Mouse (Mus musculus) hindbrain, postnatal 0 days (tissue): ENCODE results near the gene Olfr378. TPM values are rescaled to one million over a fixed set of nuclear protein-coding genes. Genes with fewer than 3 reads are reported as not detected.

Source experiments
- ATAC-seq: fragments of 200-750 bp; cut with Nextera tagmentation; 2 replicates; pipeline ENCODE4 v1.8.0; 2017; ENCODE audit warnings: mild to moderate bottlenecking, moderate TSS enrichment, moderate library complexity
- DNase-seq: peaks from one replicate; pipeline ENCODE4 v3.0.0-alpha.2; 2015; ENCODE audit warnings: low spot score
- H3K27ac ChIP-seq: fragments of 300-500 bp; sonication (generic); 2 replicates; pipeline ENCODE4 v1.5.1; 2014; ENCODE audit warnings: mild to moderate bottlenecking
- H3K27me3 ChIP-seq: fragments of 300-500 bp; sonication (generic); 2 replicates; pipeline ENCODE4 v1.6.1; 2014; ENCODE audit warnings: low read length, mixed read lengths; ENCODE audit not compliant: insufficient read depth
- H3K36me3 ChIP-seq: fragments of 300-500 bp; sonication (generic); 2 replicates; pipeline ENCODE4 v1.6.1; 2014; ENCODE audit warnings: low read length, mixed read lengths; ENCODE audit not compliant: insufficient read depth
- H3K4me1 ChIP-seq: fragments of 300-500 bp; sonication (generic); 2 replicates; pipeline ENCODE4 v1.6.1; 2014; ENCODE audit warnings: antibody characterized with exemption, low read length, mixed read lengths; ENCODE audit not compliant: insufficient read depth
- H3K4me2 ChIP-seq: fragments of 300-500 bp; sonication (generic); 2 replicates; pipeline ENCODE4 v1.6.1; 2014; ENCODE audit warnings: low read depth, mild to moderate bottlenecking, low read length, moderate library complexity, mixed read lengths
- H3K4me3 ChIP-seq: fragments of 300-500 bp; sonication (generic); 2 replicates; pipeline ENCODE4 v1.5.1; 2014; ENCODE audit warnings: low read length
- H3K9ac ChIP-seq: fragments of 300-500 bp; sonication (generic); replicated peaks from 2 replicates; pipeline ENCODE4 v1.6.1; 2014; ENCODE audit warnings: mild to moderate bottlenecking, low read length, moderate library complexity, mixed read lengths
- H3K9me3 ChIP-seq: fragments of 300-500 bp; sonication (generic); 2 replicates; pipeline ENCODE4 v1.6.1; 2016; ENCODE audit warnings: low read length, mixed read lengths
- CTCF ChIP-seq: IDR thresholded peaks from 2 replicates; pipeline ENCODE4 v1.5.1; 2016; ENCODE audit warnings: antibody characterized with exemption, control low read depth, low read depth
- WGBS: fragments of 180-500 bp; shearing (Covaris S2); extraction: QIAGEN DNeasy Blood & Tissue Kit; methylation state at CpG from one replicate; pipeline ENCODE4 v1.1.7; 2014; 5-methylcytosine and 5-hydroxymethylcytosine counted together
- polyA plus RNA-seq: library from polyadenylated mRNA; unstranded; fragments of >200 nt; fragmentation: Nextera tagmentation; extraction: Ambion mirVana; gene quantifications from 2 replicates; pipeline ENCODE4 v1.2.1, GENCODE M21; 2015
- total RNA-seq: library from RNA; depleted of rRNA; stranded (reverse); fragments of >200 nt; gene quantifications from 2 replicates; pipeline ENCODE4 v1.2.3, GENCODE M21; 2014; rRNA removed

Olfr378 gene
- total RNA-seq = not detected in 2 replicates
- polyA plus RNA-seq = not detected in 2 replicates

- no peak within 1 kb of the TSS for H3K27ac ChIP-seq
- H3K4me2 ChIP-seq = no peak within 1 kb of the TSS
- WGBS = 93% methylated on average over 1 of the region's 1 CpGs
- H3K36me3 ChIP-seq = no peaks in the 10 kb centered on the region
- no peak within 1 kb of the TSS for H3K4me3 ChIP-seq
- no peak for TF ChIP-seq CTCF
- ATAC-seq (no peak), DNase-seq (no peak)
- H3K9me3 ChIP-seq = no peaks in the 10 kb centered on the region
- no peaks in the 10 kb centered on the region for H3K27me3 ChIP-seq
- H3K4me1 ChIP-seq = no peaks in the 10 kb centered on the region
- H3K9ac ChIP-seq = no peak within 1 kb of the TSS
These were observed at the start of gene Olfr378 for GRCm38 (mm10) chr11:73428377-73428776. Gene Olfr378, minus strand, starts transcription at chr11:73428477.

- 91% methylated on average over 1 of the region's 1 CpGs for WGBS
- Histone ChIP-seq H3K27ac (no peak within 1 kb of the TSS), H3K9me3 (no peaks in the 10 kb centered on the region; the same call in 1 of the 2 replicates), H3K4me2 (no peak within 1 kb of the TSS), H3K9ac (no peak within 1 kb of the TSS), H3K27me3 (no peaks in the 10 kb centered on the region), H3K4me3 (no peak within 1 kb of the TSS), H3K36me3 (no peaks in the 10 kb centered on the region), H3K4me1 (no peaks in the 10 kb centered on the region)
- ATAC-seq (no peak), DNase-seq (no peak)
- TF ChIP-seq CTCF = no peak
These were observed 29.1 kb upstream of the Olfr378 start, which contains the start of gene Olfr380 for GRCm38 (mm10) chr11:73457408-73457807. Gene Olfr380, minus strand, starts transcription at chr11:73457508.

GRCm38 (mm10) chr11:73399514-73399913, 28.8 kb downstream of the Olfr378 start, which contains the start of gene Olfr1:
Gene Olfr1, minus strand, starts transcription at chr11:73399614.
- no peak for DNase-seq
- Histone ChIP-seq H3K4me3 (no peak within 1 kb of the TSS), H3K4me2 (no peak within 1 kb of the TSS)

GRCm38 (mm10) chr11:73395374-73395773, 32.9 kb downstream of the Olfr378 start:
- no peaks in the 10 kb centered on the region for H3K4me1 ChIP-seq
- TF ChIP-seq CTCF = no peak
- DNase-seq (no peak), ATAC-seq (no peak)
- no peak overlapping the region for H3K4me2 ChIP-seq
- H3K27ac ChIP-seq = no peak overlapping the region
- no peaks in the 10 kb centered on the region for H3K36me3 ChIP-seq
- no peaks in the 10 kb centered on the region for H3K27me3 ChIP-seq
- no peak overlapping the region for H3K4me3 ChIP-seq
- H3K9me3 ChIP-seq = no peaks in the 10 kb centered on the region
- WGBS = 70% methylated on average over 4 of the region's 4 CpGs
- no peak overlapping the region for H3K9ac ChIP-seq

More at GRCm38 (mm10) chr11:73399514-73399913, 28.8 kb downstream of the Olfr378 start, which contains the start of gene Olfr1:
- Histone ChIP-seq H3K27me3 (no peaks in the 10 kb centered on the region), H3K27ac (no peak within 1 kb of the TSS), H3K9me3 (no peaks in the 10 kb centered on the region), H3K36me3 (no peaks in the 10 kb centered on the region), H3K9ac (no peak within 1 kb of the TSS), H3K4me1 (no peaks in the 10 kb centered on the region)
- no peak for TF ChIP-seq CTCF
- ATAC-seq = no peak

Other genes starting within 250 kb of the Olfr378 start
- gene Ctns, start 229.4 kb downstream of the Olfr378 start, total RNA-seq = 20.2 and 20.9 TPM in 2 replicates
- 13.0 and 14.0 TPM in 2 replicates for gene Ctns, start 229.4 kb downstream of the Olfr378 start, polyA plus RNA-seq
- gene Shpk, start 229.0 kb downstream of the Olfr378 start, total RNA-seq = 2.2 and 3.4 TPM in 2 replicates
- gene Shpk, start 229.0 kb downstream of the Olfr378 start, polyA plus RNA-seq = 2.2 and 2.8 TPM in 2 replicates
- 0.63 and 1.6 TPM in 2 replicates for gene Trpv1, start 194.2 kb downstream of the Olfr378 start, total RNA-seq
- gene Trpv1, start 194.2 kb downstream of the Olfr378 start, polyA plus RNA-seq = 0.29 and 0.30 TPM in 2 replicates
- 0.36 and 0.52 TPM in 2 replicates for gene Trpv3, start 161.1 kb downstream of the Olfr378 start, total RNA-seq
- 0.24 and 0.30 TPM in 2 replicates for gene Trpv3, start 161.1 kb downstream of the Olfr378 start, polyA plus RNA-seq
- gene Aspa, start 98.9 kb downstream of the Olfr378 start, total RNA-seq = 5.9 and 7.8 TPM in 2 replicates
- 7.3 and 8.3 TPM in 2 replicates for gene Aspa, start 98.9 kb downstream of the Olfr378 start, polyA plus RNA-seq
- not detected in 2 replicates for gene Gm49340, start 98.7 kb downstream of the Olfr378 start, total RNA-seq
- gene Gm49340, start 98.7 kb downstream of the Olfr378 start, polyA plus RNA-seq = not detected in 2 replicates
- gene Spata22, start 98.7 kb downstream of the Olfr378 start, total RNA-seq = not detected in 2 replicates
- gene Spata22, start 98.7 kb downstream of the Olfr378 start, polyA plus RNA-seq = 0.33 and 0.34 TPM in 2 replicates
- gene Olfr20, start 77.7 kb downstream of the Olfr378 start, total RNA-seq = not detected in 2 replicates
- not detected in 2 replicates for gene Olfr20, start 77.7 kb downstream of the Olfr378 start, polyA plus RNA-seq
- gene Olfr376, start 57.2 kb downstream of the Olfr378 start, total RNA-seq = not detected in 2 replicates
- gene Olfr376, start 57.2 kb downstream of the Olfr378 start, polyA plus RNA-seq = not detected in 2 replicates
- gene Olfr1, start 28.9 kb downstream of the Olfr378 start, total RNA-seq = not detected in 2 replicates
- gene Olfr1, start 28.9 kb downstream of the Olfr378 start, polyA plus RNA-seq = not detected in 2 replicates
- not detected in 2 replicates for gene Olfr380, start 29.0 kb upstream of the Olfr378 start, total RNA-seq
- gene Olfr380, start 29.0 kb upstream of the Olfr378 start, polyA plus RNA-seq = not detected in 2 replicates
- gene Olfr381, start 63.1 kb upstream of the Olfr378 start, total RNA-seq = not detected in 2 replicates
- not detected in 2 replicates for gene Olfr381, start 63.1 kb upstream of the Olfr378 start, polyA plus RNA-seq
- gene Olfr382, start 88.7 kb upstream of the Olfr378 start, total RNA-seq = not detected in 2 replicates
- not detected in 2 replicates for gene Olfr382, start 88.7 kb upstream of the Olfr378 start, polyA plus RNA-seq
- gene Olfr385, start 164.5 kb upstream of the Olfr378 start, total RNA-seq = not detected in 2 replicates
- not detected in 2 replicates for gene Olfr385, start 164.5 kb upstream of the Olfr378 start, polyA plus RNA-seq
- gene Olfr384, start 170.1 kb upstream of the Olfr378 start, total RNA-seq = not detected in 2 replicates
- not detected in 2 replicates for gene Olfr384, start 170.1 kb upstream of the Olfr378 start, polyA plus RNA-seq